Mouse (Mus musculus) hindbrain, embryonic 13.5 days (tissue): ENCODE data around the gene Prickle3. TPM values are rescaled to one million over a fixed set of nuclear protein-coding genes. Genes with fewer than 3 reads are reported as not detected.
A peak's percentile ranks its signal among the peaks of the same experiment; 100 is the strongest.
"Not testable (repeated sequence)": the region's sequence is repeated elsewhere in the genome, so short reads cannot be mapped to it uniquely, and the experiment has no call there.

Source experiments
- ATAC-seq: fragments of 200-750 bp; cut with Nextera tagmentation; 2 replicates; pipeline ENCODE4 v1.8.0; 2017; ENCODE audit warnings: moderate TSS enrichment; ENCODE audit not compliant: low FRiP score
- H3K27ac ChIP-seq: fragments of 300-500 bp; sonication (generic); 2 replicates; pipeline ENCODE4 v1.5.1; 2015; ENCODE audit warnings: inconsistent platforms, mild to moderate bottlenecking, moderate library complexity
- H3K27me3 ChIP-seq: fragments of 300-500 bp; sonication (generic); 2 replicates; pipeline ENCODE4 v1.6.1; 2015; ENCODE audit warnings: mild to moderate bottlenecking, inconsistent platforms
- H3K36me3 ChIP-seq: fragments of 300-500 bp; sonication (generic); 2 replicates; pipeline ENCODE4 v1.6.1; 2015; ENCODE audit warnings: mild to moderate bottlenecking, inconsistent platforms
- H3K4me1 ChIP-seq: fragments of 300-500 bp; sonication (generic); replicated peaks from 2 replicates; pipeline ENCODE4 v1.6.1; 2015; ENCODE audit warnings: inconsistent platforms
- H3K4me2 ChIP-seq: fragments of 300-500 bp; sonication (generic); 2 replicates; pipeline ENCODE4 v1.6.1; 2015; ENCODE audit warnings: inconsistent platforms, mild to moderate bottlenecking, moderate library complexity
- H3K4me3 ChIP-seq: fragments of 300-500 bp; sonication (generic); 2 replicates; pipeline ENCODE4 v1.5.1; 2015; ENCODE audit warnings: mild to moderate bottlenecking, inconsistent platforms
- H3K9ac ChIP-seq: fragments of 300-500 bp; sonication (generic); 2 replicates; pipeline ENCODE4 v1.6.1; 2015; ENCODE audit warnings: mild to moderate bottlenecking, inconsistent platforms
- H3K9me3 ChIP-seq: fragments of 300-500 bp; sonication (generic); 2 replicates; pipeline ENCODE4 v1.6.1; 2016; ENCODE audit warnings: inconsistent platforms
- WGBS: fragments of 180-500 bp; shearing (Covaris S2); methylation state at CpG from one replicate; pipeline ENCODE4 v1.1.7; 2015; 5-methylcytosine and 5-hydroxymethylcytosine counted together
- polyA plus RNA-seq: library from polyadenylated mRNA; unstranded; fragments of >200 nt; fragmentation: Nextera tagmentation; extraction: Ambion mirVana; gene quantifications from 2 replicates; pipeline ENCODE4 v1.2.1, GENCODE M21; 2015

Prickle3 gene
- polyA plus RNA-seq, 1 experiment from 2014 or later: 1.4 TPM

DNA sequence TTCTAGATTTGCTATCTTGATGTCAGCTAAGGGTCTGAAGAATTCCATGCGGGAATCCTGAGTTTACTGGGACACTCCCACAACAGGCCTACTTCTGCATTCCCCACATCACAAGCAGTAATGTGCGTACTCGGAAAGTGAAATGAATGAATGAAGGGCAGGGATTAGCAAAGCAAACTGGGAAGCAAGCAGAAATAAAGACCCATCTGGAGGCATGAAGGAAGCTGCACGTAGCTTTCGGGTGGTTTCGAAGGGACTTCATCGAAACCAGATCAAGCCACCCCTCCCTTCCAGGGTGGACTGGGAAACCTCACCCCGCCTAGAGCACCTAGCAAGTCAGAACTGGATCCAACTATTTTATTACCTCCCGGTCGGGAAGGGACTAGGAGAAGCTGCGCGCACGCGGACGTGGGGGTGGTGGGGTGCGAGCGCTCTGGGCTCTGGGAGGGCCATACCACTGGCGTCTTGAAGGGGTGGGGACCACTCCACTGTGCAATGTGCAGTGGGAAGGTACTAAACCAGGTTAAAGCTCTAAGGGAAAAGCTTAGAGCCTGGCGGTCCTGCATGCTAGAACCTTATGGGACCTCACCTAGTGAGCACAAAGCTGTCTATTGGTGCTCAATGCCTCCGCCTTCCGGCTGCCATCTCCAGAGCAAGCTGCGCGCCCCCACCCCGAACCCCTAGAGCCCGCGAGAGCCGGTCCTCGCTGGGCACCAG lies 17.4 kb downstream of the Prickle3 start:
- Histone ChIP-seq H3K9ac (0 out of 2 replicates have a peak overlapping the region, but pooled peaks have one; percentile 24), H3K27ac (no peak overlapping the region), H3K4me3 (peak overlapping the region; percentile 23), H3K27me3 (0 out of 2 replicates have a peak, but pooled peaks cover 6% of the 10 kb centered on the region), H3K4me2 (peak overlapping the region; percentile 45), H3K9me3 (no peaks in the 10 kb centered on the region), H3K4me1 (no peaks in the 10 kb centered on the region), H3K36me3 (no peaks in the 10 kb centered on the region)
- WGBS: 35% methylated on average over 28 of the region's 28 CpGs
- ATAC-seq: peak; percentile 22; the same call in 1 of the 2 replicates

DNA sequence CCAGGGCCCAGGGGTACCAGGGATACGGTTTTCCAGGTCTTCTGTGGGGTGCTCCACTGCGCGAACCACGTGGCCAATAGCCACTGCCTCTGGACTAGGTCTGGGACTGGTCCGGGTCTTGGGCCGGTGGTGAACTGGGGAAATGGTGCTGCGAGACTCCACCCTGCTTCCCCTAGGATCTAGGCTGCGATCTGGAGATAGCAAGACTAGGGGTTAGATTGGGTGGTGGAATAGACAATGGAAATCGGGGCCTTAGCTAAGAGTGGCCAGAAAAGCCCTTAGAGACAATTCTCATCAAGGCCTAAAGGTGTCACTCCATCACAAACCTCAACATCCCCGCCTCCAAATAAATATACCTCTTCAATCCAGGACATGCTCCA lies 17.9 kb downstream of the Prickle3 start:
- Histone ChIP-seq H3K36me3 (no peaks in the 10 kb centered on the region), H3K27ac (no peak overlapping the region), H3K9ac (0 out of 2 replicates have a peak overlapping the region, but pooled peaks have one; percentile 24), H3K27me3 (0 out of 2 replicates have a peak, but pooled peaks cover 6% of the 10 kb centered on the region), H3K4me1 (no peaks in the 10 kb centered on the region), H3K9me3 (no peaks in the 10 kb centered on the region), H3K4me3 (peak overlapping the region; percentile 23), H3K4me2 (peak overlapping the region; percentile 45)
- WGBS: 34% methylated on average over 10 of the region's 10 CpGs
- 0 out of 2 replicates have a peak, but pooled peaks have one; percentile 9 for ATAC-seq

DNA sequence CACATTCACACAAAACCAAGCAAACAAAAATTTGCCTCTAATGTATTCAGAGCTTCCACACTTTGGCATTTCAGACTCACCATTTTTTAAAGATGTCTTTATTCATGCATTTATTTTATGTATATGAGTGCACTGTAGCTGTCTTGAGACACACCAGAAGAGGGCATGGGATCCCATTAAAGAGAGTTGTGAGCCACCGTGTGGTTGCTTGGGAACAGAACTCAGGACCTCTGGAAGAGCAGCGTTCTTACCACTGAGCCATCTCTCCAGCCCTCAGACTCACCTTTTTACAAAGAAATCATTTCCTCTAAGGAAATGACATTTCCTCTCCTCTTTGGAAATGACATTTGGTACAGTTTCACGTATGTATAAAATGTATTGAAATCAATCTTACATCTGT lies 21.9 kb downstream of the Prickle3 start:
- H3K4me1 ChIP-seq: no peaks in the 10 kb centered on the region
- 0 out of 2 replicates have a peak, but pooled peaks cover 3% of the 10 kb centered on the region for H3K27me3 ChIP-seq
- no peak overlapping the region for H3K4me3 ChIP-seq
- no peaks in the 10 kb centered on the region for H3K36me3 ChIP-seq
- WGBS: 42% methylated on average over 3 of the region's 3 CpGs
- no peaks in the 10 kb centered on the region for H3K9me3 ChIP-seq
- no peak overlapping the region for H3K4me2 ChIP-seq
- no peak for ATAC-seq
- H3K9ac ChIP-seq: no peak overlapping the region
- no peak overlapping the region for H3K27ac ChIP-seq

DNA sequence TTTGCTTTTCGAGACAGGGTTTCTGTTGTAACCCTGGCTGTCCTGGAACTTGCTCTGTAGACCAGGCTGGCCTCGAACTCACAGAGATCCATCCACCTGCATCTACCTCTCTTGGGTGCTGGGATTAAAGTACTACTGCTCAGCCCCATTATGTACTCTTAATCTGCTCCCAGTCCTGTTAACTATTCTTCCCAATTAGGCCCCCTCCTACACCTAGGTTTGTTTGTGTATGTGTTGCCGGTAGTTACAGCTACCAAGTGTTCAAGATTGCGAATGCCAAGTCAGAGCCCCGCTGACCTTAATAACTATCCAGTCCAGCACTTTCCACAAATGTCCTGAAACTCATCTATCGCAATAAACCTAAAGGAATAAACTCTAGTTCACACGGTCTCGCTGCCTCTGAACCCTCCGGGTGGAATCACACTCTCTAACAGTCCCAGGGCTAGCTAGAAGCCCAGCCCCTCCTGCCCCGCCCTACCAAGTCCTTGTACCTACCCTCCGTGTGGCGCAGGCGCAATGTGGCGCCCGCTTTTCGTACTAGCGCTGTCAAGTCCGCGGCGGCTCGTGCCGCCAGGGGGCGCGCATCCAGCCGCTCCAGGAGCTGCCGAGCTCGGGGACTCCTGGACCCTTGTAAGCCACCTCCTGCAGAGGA lies 22.5 kb downstream of the Prickle3 start:
- no peaks in the 10 kb centered on the region for H3K9me3 ChIP-seq
- ATAC-seq: peak; percentile 86
- H3K36me3 ChIP-seq: no peaks in the 10 kb centered on the region
- H3K27ac ChIP-seq: no peak overlapping the region
- H3K4me2 ChIP-seq: peak overlapping the region; percentile 48
- 0 out of 2 replicates have a peak, but pooled peaks cover 3% of the 10 kb centered on the region for H3K27me3 ChIP-seq
- WGBS: 17% methylated on average over 27 of the region's 27 CpGs
- H3K9ac ChIP-seq: 0 out of 2 replicates have a peak overlapping the region, but pooled peaks have one; percentile 39
- H3K4me1 ChIP-seq: no peaks in the 10 kb centered on the region
- H3K4me3 ChIP-seq: peak overlapping the region; percentile 28

DNA sequence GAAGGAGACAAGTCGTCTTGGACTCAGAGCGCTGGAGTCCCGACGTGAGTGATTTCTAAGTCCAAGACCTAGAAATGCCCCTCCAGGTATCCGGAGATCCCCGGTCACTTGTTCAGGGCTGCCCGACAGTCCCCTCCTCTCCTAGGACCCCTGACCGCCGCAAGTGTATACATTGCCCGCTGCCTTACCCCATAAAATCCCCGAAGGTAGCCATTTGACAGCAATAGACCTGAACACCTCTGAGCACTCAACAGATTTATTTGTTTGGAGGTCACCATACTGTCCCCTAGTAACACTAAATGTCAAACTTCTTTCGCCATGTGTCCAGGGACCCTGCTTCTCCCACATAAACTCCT lies 23.0 kb downstream of the Prickle3 start:
- 21% methylated on average over 12 of the region's 12 CpGs for WGBS
- Histone ChIP-seq H3K4me3 (peak overlapping the region; percentile 28), H3K9me3 (no peaks in the 10 kb centered on the region), H3K36me3 (no peaks in the 10 kb centered on the region), H3K9ac (0 out of 2 replicates have a peak overlapping the region, but pooled peaks have one; percentile 39), H3K27me3 (0 out of 2 replicates have a peak, but pooled peaks cover under 1% of the 10 kb centered on the region), H3K4me2 (peak overlapping the region; percentile 48), H3K4me1 (no peaks in the 10 kb centered on the region), H3K27ac (no peak overlapping the region)
- peak; percentile 65; the same call in 1 of the 2 replicates for ATAC-seq

DNA sequence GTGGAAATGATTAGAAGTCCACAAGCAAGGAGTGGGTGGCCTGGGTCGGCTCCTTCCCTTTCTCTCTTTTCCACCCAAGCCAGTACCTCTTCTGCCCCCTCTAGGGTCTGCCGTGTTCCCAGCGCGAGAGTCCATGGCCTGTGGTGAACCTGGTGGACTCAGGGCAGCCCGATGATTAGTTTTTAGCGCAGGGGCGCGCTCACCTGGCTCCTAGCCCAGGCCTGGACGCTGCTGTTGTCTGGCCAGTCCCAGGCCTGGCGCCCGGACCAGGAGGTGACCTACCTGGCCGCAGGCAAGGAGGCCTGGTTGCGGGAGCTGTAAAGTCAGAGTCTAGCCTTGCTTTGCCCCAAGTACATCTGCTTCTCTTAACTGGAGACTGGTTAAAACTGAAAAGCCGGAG lies 23.8 kb downstream of the Prickle3 start, which contains the start of gene Magix:
Gene Magix, minus strand, starts transcription at position 388 of the 400 bp plus-strand sequence.
- H3K27ac ChIP-seq: no peak within 1 kb of the TSS
- ATAC-seq: no peak
- H3K4me2 ChIP-seq: peak within 1 kb of the TSS; percentile 48
- no peaks in the 10 kb centered on the region for H3K27me3 ChIP-seq
- H3K9me3 ChIP-seq: no peaks in the 10 kb centered on the region
- 0 out of 2 replicates have a peak within 1 kb of the TSS, but pooled peaks have one; percentile 39 for H3K9ac ChIP-seq
- no peaks in the 10 kb centered on the region for H3K4me1 ChIP-seq
- peak within 1 kb of the TSS; percentile 28 for H3K4me3 ChIP-seq
- H3K36me3 ChIP-seq: no peaks in the 10 kb centered on the region
- 66% methylated on average over 14 of the region's 14 CpGs for WGBS

DNA sequence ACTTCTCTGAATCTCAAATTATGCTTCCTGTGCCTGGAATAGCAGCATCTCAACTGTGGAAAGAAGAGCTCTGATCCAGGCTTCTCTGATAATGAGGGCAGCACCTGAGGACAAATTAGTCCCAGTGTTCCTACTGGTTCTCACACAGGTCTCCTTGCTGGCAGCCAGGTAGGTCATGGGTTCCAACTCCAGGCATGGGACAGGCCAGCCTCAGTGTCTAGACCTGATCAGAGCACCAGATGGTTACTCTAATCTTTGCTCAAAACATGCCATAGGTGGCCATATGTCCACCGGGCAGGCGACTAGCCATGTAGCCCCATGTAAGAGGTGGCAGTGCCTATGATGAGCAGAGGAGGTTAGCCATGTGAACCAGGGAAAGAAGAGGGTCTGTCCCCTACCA lies 31.3 kb downstream of the Prickle3 start:
- H3K4me1 ChIP-seq: no peaks in the 10 kb centered on the region
- no peaks in the 10 kb centered on the region for H3K27me3 ChIP-seq
- WGBS: 97% methylated on average over 2 of the region's 2 CpGs
- H3K4me2 ChIP-seq: no peak overlapping the region
- no peak for ATAC-seq
- no peak overlapping the region for H3K4me3 ChIP-seq
- no peaks in the 10 kb centered on the region for H3K9me3 ChIP-seq
- no peak overlapping the region for H3K9ac ChIP-seq
- H3K36me3 ChIP-seq: no peaks in the 10 kb centered on the region
- H3K27ac ChIP-seq: no peak overlapping the region

DNA sequence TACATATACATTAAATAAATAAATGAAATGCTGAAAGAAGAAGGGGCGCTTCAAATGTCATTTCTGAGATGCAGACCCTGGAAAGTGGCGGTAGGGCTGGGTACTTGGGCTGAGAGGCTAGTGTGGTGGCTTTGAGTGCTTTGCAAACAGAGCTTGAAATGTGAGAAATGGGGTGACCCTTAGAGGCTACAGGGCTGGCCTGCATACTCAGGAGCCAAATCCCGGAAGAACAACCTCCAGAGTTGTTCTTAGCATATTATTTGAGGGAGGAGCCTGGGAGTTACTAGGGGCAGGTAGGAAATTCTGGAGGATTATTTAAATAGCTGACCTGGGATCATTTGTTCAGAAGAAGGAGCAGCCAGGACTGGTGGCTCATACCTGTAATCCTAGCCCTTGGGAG lies 33.4 kb downstream of the Prickle3 start:
- H3K9ac ChIP-seq: no peak overlapping the region
- H3K27me3 ChIP-seq: no peaks in the 10 kb centered on the region
- H3K36me3 ChIP-seq: no peaks in the 10 kb centered on the region
- H3K4me1 ChIP-seq: no peaks in the 10 kb centered on the region
- no peak for ATAC-seq
- H3K4me3 ChIP-seq: no peak overlapping the region
- no peak overlapping the region for H3K27ac ChIP-seq
- no peak overlapping the region for H3K4me2 ChIP-seq
- WGBS: 73% methylated on average over 3 of the region's 3 CpGs
- no peaks in the 10 kb centered on the region for H3K9me3 ChIP-seq

DNA sequence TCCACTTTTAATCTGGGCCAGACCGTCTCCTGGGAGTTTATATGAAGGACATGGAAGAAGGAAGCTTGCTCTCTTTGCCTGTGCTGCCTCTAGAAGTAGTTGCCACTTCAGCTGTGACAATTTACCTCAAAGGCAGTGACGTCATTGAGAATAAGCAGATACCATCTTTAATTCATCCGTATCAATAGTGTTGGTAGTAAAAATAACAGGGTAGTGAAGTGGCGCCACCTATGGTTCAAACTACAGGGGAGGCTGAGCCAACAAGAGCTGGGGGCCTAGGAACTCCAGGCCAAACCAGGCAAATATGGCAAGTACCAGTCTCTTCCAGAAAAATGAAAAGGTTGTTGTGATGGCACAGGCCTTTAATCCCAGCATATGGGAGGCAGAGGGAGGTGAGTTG lies 35.8 kb downstream of the Prickle3 start:
- H3K27ac ChIP-seq: no peak overlapping the region
- ATAC-seq: no peak
- H3K9ac ChIP-seq: no peak overlapping the region
- H3K36me3 ChIP-seq: no peaks in the 10 kb centered on the region
- H3K4me2 ChIP-seq: no peak overlapping the region
- no peak overlapping the region for H3K4me3 ChIP-seq
- H3K27me3 ChIP-seq: no peaks in the 10 kb centered on the region
- peaks cover 4% of the 10 kb centered on the region for H3K4me1 ChIP-seq
- no peaks in the 10 kb centered on the region for H3K9me3 ChIP-seq
- 30% methylated on average over 4 of the region's 4 CpGs for WGBS

DNA sequence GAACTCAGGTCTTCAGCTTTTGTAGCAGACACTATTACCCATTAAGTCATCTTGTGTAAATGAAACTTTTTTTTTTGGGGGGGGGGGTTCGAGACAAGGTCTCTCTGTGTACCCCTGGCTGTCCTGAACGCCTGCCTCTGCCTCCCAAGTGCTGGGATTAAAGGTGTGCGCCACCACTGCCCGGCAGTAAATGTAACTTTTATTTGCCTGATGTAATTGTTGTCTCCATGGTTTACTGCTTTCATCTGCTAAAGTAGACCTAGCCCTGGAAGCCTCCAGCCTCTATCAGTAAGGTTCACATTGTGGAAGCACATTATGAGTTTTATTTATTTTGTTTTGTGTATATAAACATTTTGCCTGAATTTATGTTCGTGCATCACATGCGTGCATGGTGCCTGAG lies 39.5 kb downstream of the Prickle3 start:
- Histone ChIP-seq H3K4me1 (peaks cover 16% of the 10 kb centered on the region), H3K4me2 (peak overlapping the region; percentile 42), H3K36me3 (peaks cover 5% of the 10 kb centered on the region; the same call in 1 of the 2 replicates), H3K4me3 (peak overlapping the region; percentile 9; the same call in 1 of the 2 replicates), H3K9me3 (no peaks in the 10 kb centered on the region), H3K27me3 (no peaks in the 10 kb centered on the region), H3K9ac (no peak overlapping the region), H3K27ac (no peak overlapping the region)
- peak; percentile 63; the same call in 1 of the 2 replicates for ATAC-seq
- WGBS: 45% methylated on average over 6 of the region's 6 CpGs

DNA sequence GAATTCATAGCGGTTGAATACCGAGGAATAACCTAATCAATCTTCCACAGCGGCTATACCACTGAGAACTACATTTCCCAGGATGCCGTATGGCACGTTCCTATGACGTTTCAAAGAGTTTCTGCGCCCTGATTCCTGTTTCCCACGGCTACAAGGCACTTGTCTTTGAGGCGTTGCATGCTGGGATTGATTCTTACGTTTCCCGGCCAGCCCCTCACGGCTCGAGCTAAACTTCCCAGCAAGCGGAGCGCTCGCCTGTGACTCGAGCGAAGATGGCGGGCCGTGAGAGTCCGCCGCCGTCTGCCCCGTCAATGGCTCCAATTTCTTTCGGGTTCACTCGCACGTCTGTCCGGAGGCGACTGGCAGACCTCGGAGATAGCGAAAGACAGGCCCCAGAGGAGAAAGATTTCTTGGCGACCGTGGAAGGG lies 39.9 kb downstream of the Prickle3 start, which contains the start of gene Gpkow:
Gene Gpkow, plus strand, starts transcription at position 178 of the 428 bp plus-strand sequence.
- Histone ChIP-seq H3K27ac (peak within 1 kb of the TSS; percentile 58), H3K27me3 (no peaks in the 10 kb centered on the region), H3K9me3 (no peaks in the 10 kb centered on the region), H3K9ac (peak within 1 kb of the TSS; percentile 68), H3K4me2 (peak within 1 kb of the TSS; percentile 60), H3K36me3 (peaks cover 9% of the 10 kb centered on the region), H3K4me3 (peak within 1 kb of the TSS; percentile 53), H3K4me1 (peaks cover 16% of the 10 kb centered on the region)
- 14% methylated on average over 33 of the region's 33 CpGs for WGBS
- ATAC-seq: peak; percentile 96

DNA sequence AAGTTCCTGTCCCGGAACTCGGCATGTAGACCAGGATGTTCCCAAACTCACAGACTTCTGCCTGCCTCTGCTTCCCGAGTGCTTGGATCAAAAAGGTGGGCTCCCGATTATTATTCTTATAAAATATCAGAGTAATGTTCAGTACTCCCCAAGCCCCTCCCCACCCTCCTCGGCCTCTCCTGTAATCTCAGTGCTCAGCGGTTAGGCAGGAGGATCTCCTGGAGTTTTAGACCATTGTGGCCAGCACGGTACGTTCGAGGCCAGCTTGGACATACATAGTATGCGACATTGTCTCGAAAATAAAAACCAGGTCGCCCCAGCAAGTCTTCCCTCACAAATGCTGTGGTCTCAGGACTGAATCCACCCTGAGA lies 56.7 kb downstream of the Prickle3 start:
- Histone ChIP-seq H3K4me3 (peak overlapping the region; percentile 35), H3K4me2 (peak overlapping the region; percentile 52), H3K9ac (peak overlapping the region; percentile 51), H3K27ac (peak overlapping the region; percentile 55)
- not testable (repeated sequence) for H3K9me3 ChIP-seq, H3K27me3 ChIP-seq, H3K36me3 ChIP-seq, H3K4me1 ChIP-seq
- 20% methylated on average over 6 of the region's 12 CpGs for WGBS
- ATAC-seq: peak; percentile 2; the same call in 1 of the 2 replicates
